Mouse (Mus musculus) bone marrow macrophage, adult 2 months (primary cell): ENCODE results near the gene Mllt1.

ENCODE experiments used
- CTCF ChIP-seq: IDR thresholded peaks from 2 replicates; pipeline ENCODE4 v1.5.1; 2012; ENCODE audit warnings: low read depth, mild to moderate bottlenecking, low read length, moderate library complexity
- POLR2A ChIP-seq: IDR thresholded peaks from 2 replicates; pipeline ENCODE4 v1.6.1; 2012; ENCODE audit warnings: mild to moderate bottlenecking, low read depth, low read length, borderline replicate concordance

GRCm38 (mm10) chr17:56984886-56985285 is 49.7 kb upstream of the Mllt1 start:
- no peak for TF ChIP-seq POLR2A
- TF ChIP-seq CTCF: no peak
